Mouse (Mus musculus): ENCODE results near the gene Agxt. TPM values are rescaled to one million over a fixed set of nuclear protein-coding genes. Genes with fewer than 3 reads are reported as not detected.

The Agxt gene
- polyA plus RNA-seq, 1 experiment = not detected

DNA sequence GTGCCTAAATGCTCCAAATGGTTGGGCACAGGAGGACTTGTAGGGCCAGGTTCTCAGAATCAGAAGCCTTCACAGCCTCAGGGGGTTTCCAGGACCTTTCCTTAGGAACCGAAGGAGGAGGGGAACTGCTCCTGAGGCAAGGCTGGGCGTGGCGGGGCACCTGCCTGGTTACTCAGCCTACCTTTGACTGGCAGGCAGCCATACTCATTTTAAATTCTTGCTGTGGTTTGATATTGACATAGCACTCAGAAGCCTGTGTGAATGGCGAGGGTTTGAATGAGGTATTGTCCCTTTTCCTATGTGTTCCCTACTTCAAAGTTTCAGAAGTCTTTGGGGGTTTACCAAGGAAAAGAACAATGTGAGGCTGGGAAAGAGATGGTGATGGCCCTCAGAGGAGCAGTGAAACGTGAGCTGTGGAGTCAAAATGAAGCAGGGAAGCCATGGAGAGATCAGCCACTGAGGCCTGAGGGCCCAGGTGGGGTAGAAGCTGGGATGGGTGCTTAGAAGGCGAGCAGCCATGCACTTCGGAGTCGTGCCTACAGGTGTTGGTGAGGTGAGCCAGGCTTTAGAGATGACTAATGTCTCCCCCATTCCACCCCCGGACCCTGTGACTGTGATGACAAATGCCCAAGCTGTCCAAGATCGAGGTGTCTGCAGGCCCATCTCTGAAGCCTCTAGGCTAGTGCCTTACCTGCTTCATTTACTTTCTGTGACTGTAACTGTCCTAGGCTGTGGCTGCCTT lies 4.6 kb upstream of the Agxt start:
- TF ChIP-seq GATA1 (IDR thresholded peaks at IDR 0.05; ENCODE audit: low read length) = no peak

DNA sequence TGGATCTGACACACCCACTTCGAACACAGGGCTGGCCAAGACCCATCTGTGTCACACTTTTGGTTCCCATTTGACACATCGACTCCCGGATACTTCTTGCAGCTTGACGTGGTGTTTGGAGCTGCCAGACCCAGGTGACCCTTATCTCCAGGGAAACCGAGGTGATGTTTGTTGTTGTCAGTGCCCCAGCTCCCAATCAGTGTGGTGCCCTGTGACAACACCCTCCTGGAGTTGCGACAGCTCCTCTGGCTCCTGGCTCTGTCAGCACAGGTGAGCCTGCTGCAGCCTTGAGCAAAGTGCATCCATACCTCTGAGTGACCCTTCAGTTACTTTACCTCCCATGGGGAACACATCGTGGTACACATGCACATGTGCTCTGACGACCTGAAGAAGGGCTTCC lies 2.4 kb upstream of the Agxt start:
- no peak for TF ChIP-seq GATA1 (IDR thresholded peaks at IDR 0.05; ENCODE audit: low read length)

- no peak for TF ChIP-seq GATA1 (IDR thresholded peaks at IDR 0.05; ENCODE audit: low read length)
Measured at GRCm38 (mm10) chr1:93138534-93138933, 3.5 kb downstream of the Agxt start.

DNA sequence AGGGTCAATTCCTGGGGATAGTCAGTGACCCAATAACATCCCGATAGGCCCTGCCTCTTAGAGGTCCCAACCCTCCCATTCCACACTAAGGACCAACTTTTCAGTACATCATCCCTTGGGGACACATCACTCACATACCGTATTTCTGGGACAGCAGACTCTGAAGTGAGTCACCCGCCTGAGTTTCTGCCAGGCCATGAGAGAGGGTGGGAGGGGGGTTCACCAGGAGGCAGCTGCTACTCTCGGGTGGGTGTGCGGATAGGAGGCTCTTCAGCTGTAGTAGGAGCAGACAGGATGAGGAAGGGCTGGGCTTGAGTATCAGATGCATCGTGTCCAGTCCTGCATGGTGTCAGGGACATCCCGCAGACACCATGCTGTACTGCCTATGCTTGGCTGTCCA lies 4.7 kb downstream of the Agxt start:
- no peak for TF ChIP-seq GATA1 (IDR thresholded peaks at IDR 0.05; ENCODE audit: low read length)

GRCm38 (mm10) chr1:93142871-93143270 lies 7.8 kb downstream of the Agxt start:
- TF ChIP-seq GATA1 (IDR thresholded peaks at IDR 0.05; ENCODE audit: low read length) = no peak

DNA sequence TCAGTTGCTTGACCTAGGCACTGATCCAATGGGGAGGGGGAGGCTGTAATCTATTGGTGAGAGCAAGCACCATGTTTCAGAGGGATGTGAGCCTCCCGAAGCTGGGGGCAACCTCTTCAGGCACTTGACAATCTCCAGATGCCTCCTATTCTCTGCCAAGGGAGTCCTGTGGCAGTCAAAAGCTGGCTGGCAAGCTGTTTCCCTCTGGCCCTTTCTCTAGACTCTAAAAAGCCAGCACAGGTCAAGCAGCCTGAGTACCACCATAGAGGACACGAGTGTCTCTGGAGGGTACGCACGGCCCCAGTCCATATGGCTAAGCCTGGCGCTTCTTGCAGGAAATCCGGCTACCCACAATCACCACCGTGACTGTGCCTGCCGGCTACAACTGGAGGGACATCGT lies 9.1 kb downstream of the Agxt start:
- TF ChIP-seq GATA1 (IDR thresholded peaks at IDR 0.05; ENCODE audit: low read length) = no peak

DNA sequence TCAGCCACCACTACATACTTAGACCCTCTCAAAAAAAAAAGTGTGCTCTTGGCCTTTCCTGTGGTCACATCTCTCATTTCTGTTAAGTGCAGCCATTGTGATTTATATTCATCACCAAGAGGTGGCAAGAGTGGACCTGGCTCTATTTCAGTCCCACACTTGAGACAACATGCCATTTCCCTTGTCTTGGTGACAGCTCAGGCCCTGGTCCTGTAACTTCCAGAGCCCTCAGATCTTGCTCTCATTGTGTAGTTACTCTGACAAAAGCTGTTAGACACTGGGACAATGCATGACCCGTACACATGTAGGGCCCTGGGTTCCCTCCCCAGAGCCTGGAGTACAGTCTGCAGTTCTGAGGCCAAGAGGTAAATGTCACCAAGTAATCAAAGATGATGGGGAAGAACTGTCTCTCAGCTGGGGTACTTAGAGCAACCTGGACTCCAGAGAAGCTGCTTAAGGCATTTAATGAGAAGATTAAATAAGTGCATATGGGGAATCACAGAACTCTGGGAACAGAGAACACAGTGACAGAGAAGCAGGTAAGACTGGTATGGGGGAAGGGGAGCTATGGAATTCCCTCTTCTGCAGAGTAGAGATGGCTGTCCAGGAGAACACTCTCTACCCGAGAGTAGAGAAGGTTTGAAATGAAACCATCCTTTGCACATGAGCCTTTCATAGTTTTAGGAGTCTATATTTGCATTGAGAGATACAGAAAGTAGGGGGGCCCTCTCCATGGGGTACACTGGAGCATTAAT lies 16.0 kb downstream of the Agxt start:
- no peak for TF ChIP-seq GATA1 (IDR thresholded peaks at IDR 0.05; ENCODE audit: low read length)

DNA sequence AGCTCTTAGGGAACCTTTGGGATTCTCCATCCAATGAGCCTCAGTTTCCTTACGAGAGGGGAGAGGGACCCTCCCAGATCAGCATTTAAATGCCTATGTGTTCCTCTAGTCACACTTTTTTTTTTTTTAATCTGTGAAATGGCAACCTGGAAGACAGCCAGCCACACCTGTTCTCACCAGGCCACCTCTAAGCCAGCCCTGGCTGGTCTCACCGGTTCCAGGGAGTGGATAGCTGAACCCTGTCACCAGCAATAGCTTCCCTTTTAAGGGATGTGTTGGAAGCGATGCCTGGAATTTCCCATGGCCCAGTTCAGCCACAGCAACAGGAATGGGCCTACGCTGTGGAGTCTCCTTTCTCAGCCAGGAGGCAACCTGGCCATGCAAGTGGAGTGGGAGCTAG lies 22.5 kb downstream of the Agxt start:
- TF ChIP-seq GATA1 (IDR thresholded peaks at IDR 0.05; ENCODE audit: low read length) = no peak

DNA sequence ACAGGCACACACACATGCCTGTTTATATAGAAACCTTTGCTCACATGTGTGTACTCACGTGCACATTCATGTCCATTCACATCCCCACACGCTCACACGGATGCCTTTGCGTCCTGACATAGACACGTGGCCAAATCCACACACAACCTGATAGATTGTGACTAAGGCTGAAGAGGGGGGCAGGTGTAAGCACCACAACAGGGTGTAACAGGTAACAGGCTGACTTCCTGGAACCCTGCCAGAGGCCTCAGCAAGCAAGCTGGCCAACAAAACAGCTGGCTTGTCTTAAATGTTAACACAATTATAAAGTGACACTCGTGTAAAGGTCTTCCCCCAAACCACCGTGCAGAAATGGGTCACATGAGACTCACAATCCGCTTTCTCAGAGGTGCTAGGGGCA lies 23.9 kb downstream of the Agxt start:
- TF ChIP-seq GATA1 (IDR thresholded peaks at IDR 0.05; ENCODE audit: low read length) = no peak

DNA sequence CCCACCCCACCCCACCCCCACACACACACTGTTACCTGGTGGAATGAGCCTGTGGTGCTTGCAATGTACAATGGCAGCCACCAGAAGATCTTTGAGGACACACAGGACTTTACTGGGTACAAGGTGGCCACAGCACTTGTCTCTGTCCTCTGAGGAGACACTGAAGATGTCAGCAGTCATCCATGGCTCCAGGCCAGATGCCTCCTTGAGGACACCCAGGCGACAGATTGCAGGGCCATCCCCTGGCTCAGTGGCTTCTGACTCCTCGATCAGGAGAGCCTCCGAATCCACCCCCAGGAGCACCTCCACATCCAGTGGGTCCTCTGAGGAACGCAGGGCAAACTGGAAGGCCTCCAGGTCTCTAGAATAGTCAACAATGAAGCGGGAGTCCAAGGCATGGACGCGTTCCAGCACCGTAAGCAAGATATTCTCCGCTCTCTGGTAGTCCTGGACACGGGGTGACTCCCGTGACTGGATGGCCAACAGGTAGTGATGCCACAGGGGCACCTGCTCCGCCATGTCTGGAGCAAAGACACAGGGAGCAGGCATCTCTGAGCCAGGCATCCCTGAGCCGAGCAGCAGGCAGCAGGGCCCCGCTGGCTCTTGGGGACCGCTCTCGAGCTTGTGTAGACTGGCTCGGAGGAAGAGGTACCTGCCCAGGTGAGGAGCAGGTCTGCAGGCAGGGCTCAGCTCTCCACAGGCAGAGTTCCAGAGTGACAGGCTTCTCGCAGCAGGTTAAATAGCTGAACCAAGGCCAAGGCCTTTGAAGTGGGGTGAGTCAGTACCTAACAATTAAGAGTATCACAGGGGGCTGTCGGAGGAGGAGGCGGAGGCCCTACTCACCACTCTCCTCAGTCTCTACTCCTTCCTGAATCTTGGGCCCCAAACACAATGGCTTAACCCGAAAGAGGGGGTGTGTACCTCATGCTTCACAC lies 24.8 kb downstream of the Agxt start:
- no peak for TF ChIP-seq GATA1 (IDR thresholded peaks at IDR 0.05; ENCODE audit: low read length)

DNA sequence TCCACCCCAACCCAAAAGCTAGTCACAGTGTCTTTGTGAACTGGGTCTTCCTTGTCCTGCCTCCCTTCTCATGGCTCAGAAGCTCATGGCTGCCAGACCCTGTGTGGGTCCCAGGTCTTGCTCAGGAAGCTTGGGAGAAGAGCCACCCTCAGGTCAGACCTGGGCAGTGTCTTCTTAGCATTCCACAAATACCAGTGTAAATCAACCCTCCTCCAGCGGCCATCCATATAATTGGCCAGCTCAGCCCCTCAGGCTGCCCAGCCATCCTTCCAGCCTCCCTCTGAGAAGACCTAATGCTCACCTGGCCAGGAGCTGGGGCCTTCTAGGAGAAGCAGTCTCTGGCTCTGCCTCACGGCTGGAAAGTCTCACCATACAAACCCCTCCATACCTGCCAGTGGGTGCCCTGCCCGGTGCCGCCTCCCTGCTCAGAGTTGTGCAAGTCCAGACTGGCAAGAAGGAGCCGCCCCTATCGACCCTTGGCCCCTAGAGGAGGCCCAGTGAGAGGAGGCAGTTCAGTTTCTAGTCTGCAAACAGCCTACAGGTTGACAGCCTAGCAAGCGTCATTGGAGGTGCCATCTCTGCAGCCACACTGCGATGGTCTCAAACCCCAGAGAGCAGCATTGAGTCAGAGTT lies 25.6 kb downstream of the Agxt start, which contains the start of gene 2310007B03Rik:
Gene 2310007B03Rik (minus strand): TSS at position 448 of the 633 bp plus-strand sequence.
- TF ChIP-seq GATA1 (IDR thresholded peaks at IDR 0.05; ENCODE audit: low read length) = no peak

GRCm38 (mm10) chr1:93161350-93161749 lies 26.3 kb downstream of the Agxt start:
- no peak for TF ChIP-seq GATA1 (IDR thresholded peaks at IDR 0.05; ENCODE audit: low read length)

GRCm38 (mm10) chr1:93161921-93162320 lies 26.9 kb downstream of the Agxt start:
- no peak for TF ChIP-seq GATA1 (IDR thresholded peaks at IDR 0.05; ENCODE audit: low read length)

- no peak for TF ChIP-seq GATA1 (IDR thresholded peaks at IDR 0.05; ENCODE audit: low read length)
Measured at GRCm38 (mm10) chr1:93162588-93162987, 27.5 kb downstream of the Agxt start.

DNA sequence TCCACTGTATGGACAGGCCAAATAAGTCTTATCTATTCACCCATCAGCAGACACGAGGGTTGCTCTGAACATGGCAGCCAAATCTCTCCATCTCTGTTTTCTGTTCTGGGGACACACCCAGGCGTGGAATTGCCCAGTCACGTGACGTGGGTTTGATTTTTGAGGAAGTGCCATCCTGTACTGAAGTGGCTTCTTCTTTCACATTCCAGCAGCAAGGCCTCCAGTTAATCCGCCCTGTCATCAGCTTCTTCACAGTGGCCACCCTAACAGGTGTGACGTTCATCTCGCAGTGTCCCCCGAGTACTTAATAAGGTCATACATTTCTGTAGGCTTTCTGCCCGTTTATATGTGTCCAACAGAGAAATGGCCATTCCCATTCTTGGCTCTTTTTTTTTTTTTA lies 30.4 kb downstream of the Agxt start:
- no peak for TF ChIP-seq GATA1 (IDR thresholded peaks at IDR 0.05; ENCODE audit: low read length)
